Mouse (Mus musculus) urinary bladder, adult 2 months (tissue): Measurements from ENCODE around the gene Gucy2g. TPM values are rescaled to one million over a fixed set of nuclear protein-coding genes. Genes with fewer than 3 reads are reported as not detected.
"Not testable (repeated sequence)": the region's sequence is repeated elsewhere in the genome, so short reads cannot be mapped to it uniquely, and the experiment has no call there.

Experiments
- DNase-seq: peaks from one replicate; pipeline ENCODE4 v3.0.0; 2022; ENCODE audit warnings: low spot score
- polyA plus RNA-seq: library from polyadenylated mRNA; depleted of rRNA; stranded (reverse); fragments of >200 nt; gene quantifications from 2 replicates; pipeline ENCODE4 v1.2.3, GENCODE M21; 2012

Gene Gucy2g
- polyA plus RNA-seq, 1 experiment: 0.14 TPM

DNA sequence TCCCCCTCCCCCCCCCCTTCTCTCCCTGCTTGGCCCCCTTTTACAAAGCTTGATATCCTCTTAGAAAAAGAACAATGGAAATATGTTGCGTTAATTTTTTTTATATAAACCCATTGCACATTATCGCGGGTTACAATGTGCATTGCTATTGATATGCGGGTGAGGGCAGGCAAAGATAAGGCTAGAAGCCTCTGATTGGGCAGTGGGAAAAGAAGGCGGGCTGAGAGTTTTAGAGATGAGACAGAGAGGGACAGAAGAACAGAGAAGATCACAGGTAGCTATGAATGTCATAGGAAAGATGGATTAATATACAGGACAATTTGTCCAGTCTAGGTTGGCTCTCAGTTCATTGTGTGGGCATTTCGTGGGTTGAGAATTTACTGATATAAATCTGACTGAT lies 33.8 kb downstream of the Gucy2g start:
- DNase-seq: no peak

GRCm38 (mm10) chr19:55206482-55207138 lies 34.4 kb downstream of the Gucy2g start:
- DNase-seq: no peak

DNA sequence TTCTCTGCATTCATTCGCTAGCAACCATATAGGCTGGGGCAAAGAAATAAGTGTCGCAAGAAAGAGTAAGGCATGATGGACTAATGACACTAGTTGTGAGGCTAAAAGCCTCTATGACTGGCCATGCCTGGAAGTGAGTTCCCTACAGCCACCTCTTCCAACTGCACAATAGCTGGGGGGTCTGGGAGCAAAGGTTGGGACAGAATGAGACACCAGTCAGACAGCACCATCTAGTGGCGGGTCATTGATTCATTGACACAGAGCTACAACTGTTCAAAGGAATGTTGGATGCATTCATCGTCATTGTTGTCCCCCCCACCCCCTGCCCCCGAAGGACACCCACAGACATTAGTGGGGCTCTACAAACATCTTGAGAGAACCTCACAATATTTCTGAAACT lies 42.7 kb downstream of the Gucy2g start:
- DNase-seq: no peak

DNA sequence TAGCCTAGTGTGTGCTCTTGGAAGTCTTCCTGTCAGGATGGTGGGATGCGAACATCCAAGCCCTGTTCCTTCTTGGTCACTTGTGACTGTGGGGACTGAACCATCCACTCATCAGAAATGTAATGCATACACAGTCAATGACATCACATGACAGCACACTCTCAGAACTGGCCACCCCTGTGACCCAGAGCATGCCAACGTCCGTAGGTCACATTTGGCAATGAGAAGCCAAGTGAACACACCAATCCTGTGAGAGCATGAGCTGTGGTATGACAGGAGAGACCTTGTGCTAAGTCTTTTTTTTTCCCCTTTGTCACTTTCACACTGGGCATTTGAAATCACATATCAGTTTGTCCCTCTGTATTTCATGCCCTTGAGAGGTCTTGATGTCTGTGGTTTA lies 45.5 kb downstream of the Gucy2g start:
- DNase-seq: no peak

- no peak for DNase-seq
Observed at GRCm38 (mm10) chr19:55194520-55195170, 46.4 kb downstream of the Gucy2g start.

- no peak for DNase-seq
Observed at GRCm38 (mm10) chr19:55193717-55194394, 47.2 kb downstream of the Gucy2g start.

GRCm38 (mm10) chr19:55192254-55192945 lies 48.6 kb downstream of the Gucy2g start:
- no peak for DNase-seq

DNA sequence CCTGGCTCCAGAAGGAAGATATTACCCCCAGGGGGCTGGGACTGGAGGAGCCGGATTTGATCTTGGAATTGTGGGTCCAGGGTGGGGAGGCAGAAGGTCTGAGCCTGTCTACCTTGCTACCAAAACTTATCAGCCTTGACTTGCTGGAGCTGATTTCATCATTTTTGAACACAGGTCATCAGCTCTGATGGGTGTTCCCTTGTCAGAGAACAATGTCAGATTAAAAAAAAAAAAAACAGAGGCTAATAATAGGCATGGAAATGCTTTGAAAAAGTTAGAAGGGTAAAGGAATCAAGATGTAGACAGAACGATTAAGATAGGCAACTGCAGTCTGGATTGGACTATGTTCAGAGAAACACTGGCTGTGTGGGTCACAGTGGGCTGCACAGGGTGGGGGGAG lies 49.4 kb downstream of the Gucy2g start:
- DNase-seq: no peak

DNA sequence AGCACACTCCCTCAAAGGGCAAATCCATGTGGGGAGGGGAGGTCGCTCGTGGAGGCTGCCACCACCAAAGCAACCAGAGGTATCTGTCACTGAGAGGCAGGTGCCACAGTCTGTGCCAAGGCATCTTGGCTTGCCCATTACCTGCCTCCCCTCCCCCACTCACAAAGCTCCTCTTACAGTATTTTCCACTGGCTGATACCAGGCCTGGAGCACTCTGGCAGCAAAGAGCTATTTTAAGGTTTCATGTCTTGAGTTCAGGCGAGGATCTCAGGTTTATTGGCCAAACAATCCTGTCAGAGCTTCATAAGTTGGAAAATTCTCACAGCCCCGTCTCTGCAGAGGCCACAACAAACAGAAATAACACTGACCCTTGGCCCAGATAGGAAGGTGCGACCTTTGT lies 51.0 kb downstream of the Gucy2g start:
- no peak for DNase-seq

GRCm38 (mm10) chr19:55185651-55186050 lies 55.4 kb downstream of the Gucy2g start:
- no peak for DNase-seq

DNA sequence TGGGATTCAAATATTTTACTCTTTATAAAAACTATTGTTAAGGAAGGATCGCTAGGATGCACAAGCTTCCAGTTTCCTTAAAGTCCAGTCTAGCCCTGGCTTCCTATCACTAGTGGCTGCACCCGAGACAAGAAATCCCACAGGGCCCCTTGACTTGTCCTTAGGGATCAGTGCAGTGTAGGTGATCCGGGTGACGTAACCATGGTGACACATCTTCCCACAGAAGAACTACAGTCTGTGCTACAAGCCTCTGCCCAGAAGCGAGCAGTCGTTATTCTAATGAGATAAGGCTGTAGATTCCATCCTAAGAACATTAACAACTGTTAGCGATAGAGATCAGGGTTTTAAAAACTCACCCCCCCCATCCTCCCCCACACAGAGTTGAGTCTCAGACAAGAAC lies 56.0 kb downstream of the Gucy2g start:
- DNase-seq: no peak

DNA sequence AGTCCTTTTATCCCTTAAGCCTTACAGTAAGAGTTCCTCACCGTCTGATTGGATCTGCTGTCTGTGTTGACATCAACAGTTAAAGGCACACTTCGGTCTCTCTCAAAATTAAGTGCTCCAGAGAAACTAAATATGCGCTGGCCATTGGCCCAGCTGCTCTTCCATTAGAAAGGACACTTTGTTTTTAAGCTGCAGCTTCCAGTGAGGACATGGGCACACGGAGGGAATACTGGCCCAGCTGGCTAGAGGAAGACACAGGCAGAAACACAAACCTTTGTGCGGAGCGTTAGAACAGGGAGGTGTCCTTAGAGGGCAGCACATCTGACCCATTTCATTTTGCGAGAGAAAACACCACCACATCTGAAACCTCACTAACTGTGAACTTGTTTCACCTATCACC lies 56.6 kb downstream of the Gucy2g start:
- no peak for DNase-seq

DNA sequence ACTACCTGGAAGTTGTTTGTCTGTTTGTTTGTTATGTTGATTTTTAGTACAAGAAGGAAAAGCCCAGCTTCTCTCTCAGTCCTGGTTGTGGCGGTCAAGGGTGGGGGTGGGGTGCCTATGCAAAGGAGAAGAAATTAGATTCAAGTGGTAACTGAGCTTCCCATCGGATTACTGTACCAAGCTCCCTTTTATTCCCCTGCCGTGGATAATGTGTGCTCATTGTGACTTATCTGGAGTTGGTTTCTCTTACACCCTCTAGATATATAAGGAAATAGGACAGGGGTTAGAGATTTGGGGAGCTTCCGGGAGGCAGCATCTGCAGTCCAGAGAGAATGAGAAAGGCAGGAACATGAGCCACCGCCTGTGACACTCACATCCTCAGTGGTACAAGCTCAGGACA lies 60.6 kb downstream of the Gucy2g start, which contains the start of gene Tectb:
Gene Tectb, plus strand, starts transcription at position 301 of the 400 bp plus-strand sequence.
- no peak for DNase-seq

GRCm38 (mm10) chr19:55177143-55177542 lies 63.9 kb downstream of the Gucy2g start:
- no peak for DNase-seq

- no peak for DNase-seq
Observed at GRCm38 (mm10) chr19:55171585-55171984, 69.5 kb downstream of the Gucy2g start.

DNA sequence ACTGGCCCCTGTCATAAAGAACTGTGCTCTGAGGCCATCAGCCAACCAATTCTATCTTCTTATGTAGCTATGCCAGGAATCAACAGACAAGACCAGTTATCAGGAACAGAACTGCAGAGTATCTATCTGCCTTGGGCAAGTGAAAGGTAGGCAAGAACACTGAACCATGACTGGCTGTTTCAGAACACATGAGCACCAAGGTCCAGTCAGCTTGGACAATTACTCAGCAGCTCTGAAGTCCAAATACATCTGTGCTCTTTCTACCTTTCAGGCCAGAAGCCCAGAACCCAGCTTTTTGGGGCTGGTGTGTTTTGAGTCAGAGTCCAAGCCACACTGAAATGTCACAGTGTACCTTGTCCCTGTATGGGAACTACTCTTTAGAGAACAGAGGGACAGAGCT lies 70.6 kb downstream of the Gucy2g start:
- no peak for DNase-seq

DNA sequence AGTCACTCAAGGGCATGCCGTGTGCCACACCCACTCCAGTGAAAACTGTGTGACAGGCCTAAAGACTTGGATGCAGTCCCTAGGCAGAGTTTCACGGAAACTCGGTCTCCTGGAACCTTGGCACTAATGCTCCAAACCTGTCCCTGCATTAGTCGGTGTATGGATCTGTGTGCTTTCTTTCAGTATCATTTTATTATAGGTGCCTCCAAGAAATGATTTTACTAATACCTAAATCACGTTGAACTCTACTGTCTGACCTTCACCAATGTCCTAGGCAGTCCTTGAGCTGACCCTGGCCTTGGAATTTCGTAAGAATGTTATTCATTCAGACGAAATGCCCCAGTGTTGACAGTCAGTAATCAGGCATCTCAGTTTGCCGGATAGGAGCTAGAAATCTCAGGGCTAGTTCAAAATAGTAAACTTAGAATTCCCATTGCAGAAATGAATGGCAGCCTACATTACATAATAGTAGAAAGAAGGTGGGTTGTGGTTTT lies 71.8 kb downstream of the Gucy2g start:
- DNase-seq: not testable (repeated sequence)

- DNase-seq: no peak
Observed at GRCm38 (mm10) chr19:55168360-55168759, 72.7 kb downstream of the Gucy2g start.

- no peak for DNase-seq
Observed at GRCm38 (mm10) chr19:55167741-55168140, 73.3 kb downstream of the Gucy2g start.

GRCm38 (mm10) chr19:55166741-55167140 lies 74.3 kb downstream of the Gucy2g start:
- no peak for DNase-seq

- peak; percentile 11 for DNase-seq
Observed at GRCm38 (mm10) chr19:55165954-55166353, 75.1 kb downstream of the Gucy2g start.

GRCm38 (mm10) chr19:55165183-55165865 lies 75.7 kb downstream of the Gucy2g start:
- DNase-seq: peak; percentile 16
